Mouse (Mus musculus): ENCODE measurements around the gene Exoc8.

The Exoc8 gene

DNA sequence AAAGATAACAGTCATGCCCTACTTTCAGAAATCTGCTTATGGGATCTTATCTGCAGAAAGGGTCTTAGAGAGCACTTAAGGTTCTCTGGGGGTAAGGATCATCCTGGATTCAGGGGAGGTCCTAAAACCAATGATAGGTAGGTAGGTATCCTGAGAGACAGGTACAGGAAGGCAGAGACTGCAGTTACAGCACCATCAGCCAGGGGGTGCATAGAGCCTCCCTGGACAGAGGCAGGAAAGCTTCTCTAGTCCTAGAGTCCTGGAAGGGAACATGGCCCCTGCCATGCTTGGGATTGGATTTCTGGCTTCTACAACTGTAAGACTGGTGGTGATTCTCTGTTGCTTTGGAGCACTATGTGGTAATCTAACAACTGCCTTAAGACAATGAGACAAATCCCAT lies 38.0 kb downstream of the Exoc8 start:
- in situ Hi-C loops (cut with MboI, MseI) = no loop called here

GRCm38 (mm10) chr8:124853511-124853910 lies 44.0 kb downstream of the Exoc8 start:
- in situ Hi-C loops (cut with MboI, MseI) = no loop called here

DNA sequence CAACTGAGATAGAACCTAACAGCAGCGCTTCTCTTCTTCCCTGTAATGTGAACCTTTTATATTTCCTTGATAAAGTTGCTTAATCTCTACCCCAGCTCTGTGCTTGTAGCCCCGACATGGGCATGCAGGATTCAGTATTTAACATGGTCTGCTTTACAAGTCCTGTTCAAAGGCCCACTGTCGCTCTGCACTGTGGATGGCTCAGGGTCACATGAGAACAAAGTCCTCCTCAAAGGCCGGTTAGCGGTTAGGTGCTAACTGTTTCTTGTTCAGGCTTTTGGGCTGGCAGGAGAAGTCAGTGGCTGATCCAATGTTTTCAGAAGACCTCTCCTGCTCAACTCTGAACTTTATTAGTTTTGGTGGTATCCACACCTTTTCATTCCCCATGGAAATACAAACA lies 51.9 kb downstream of the Exoc8 start:
- in situ Hi-C loops (cut with MboI, MseI) = no loop called here

GRCm38 (mm10) chr8:124845131-124845530 lies 52.4 kb downstream of the Exoc8 start:
- in situ Hi-C loops (cut with MboI, MseI) = no loop called here

Data from T-helper 2 cell (primary cell).